Mouse (Mus musculus) small intestine, adult 2 months (tissue): ENCODE data around the gene Lsamp.

Experiments
- CTCF ChIP-seq: fragments of 200-500 bp; IDR thresholded peaks from 2 replicates; pipeline ENCODE4 v1.5.1; 2012; ENCODE audit warnings: low read depth, mild to moderate bottlenecking, control low read depth, inconsistent platforms, low read length, moderate library complexity, mixed read lengths; ENCODE audit not compliant: insufficient replicate concordance, insufficient read length; ENCODE audit errors: extremely low read depth
- POLR2A ChIP-seq: fragments of 200-500 bp; IDR thresholded peaks from 2 replicates; pipeline ENCODE4 v1.6.1; 2012; ENCODE audit warnings: low read depth, mild to moderate bottlenecking, control low read depth, inconsistent platforms, low read length, moderate library complexity

DNA sequence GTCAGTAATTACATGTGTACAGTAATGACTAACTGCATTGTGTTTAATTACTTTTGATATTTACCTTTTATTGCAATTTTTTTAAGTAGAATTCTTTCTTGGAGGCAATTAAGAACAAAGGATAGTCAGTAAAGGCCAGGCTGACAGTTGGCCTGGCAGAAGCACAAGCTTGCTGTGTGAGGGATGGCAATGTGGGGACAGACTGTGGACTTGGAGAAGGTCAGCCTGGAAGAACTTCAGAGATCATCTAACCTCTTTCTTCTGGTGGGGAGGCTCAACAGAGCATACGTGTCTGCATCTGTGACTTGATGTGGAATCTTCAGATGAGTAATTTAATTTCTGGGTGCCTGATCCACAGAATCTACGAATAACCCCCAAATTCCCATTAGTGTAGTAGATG, 1669.1 kb downstream of the Lsamp start:
- no peak for TF ChIP-seq POLR2A
- TF ChIP-seq CTCF, result no peak
